Mouse (Mus musculus) bone marrow, adult 2 months (tissue): ENCODE measurements around the gene Smim24.

Experiments used
- CTCF ChIP-seq: fragments of 200-500 bp; IDR thresholded peaks from 2 replicates; pipeline ENCODE4 v1.5.1; 2011; ENCODE audit warnings: low read length, control low read depth; ENCODE audit not compliant: control insufficient read depth, insufficient read depth
- POLR2A ChIP-seq: fragments of 200-500 bp; IDR thresholded peaks from 2 replicates; pipeline ENCODE4 v1.6.1; 2011; ENCODE audit warnings: low read depth, mild to moderate bottlenecking, control low read depth, low read length, borderline replicate concordance; ENCODE audit not compliant: control insufficient read depth

DNA sequence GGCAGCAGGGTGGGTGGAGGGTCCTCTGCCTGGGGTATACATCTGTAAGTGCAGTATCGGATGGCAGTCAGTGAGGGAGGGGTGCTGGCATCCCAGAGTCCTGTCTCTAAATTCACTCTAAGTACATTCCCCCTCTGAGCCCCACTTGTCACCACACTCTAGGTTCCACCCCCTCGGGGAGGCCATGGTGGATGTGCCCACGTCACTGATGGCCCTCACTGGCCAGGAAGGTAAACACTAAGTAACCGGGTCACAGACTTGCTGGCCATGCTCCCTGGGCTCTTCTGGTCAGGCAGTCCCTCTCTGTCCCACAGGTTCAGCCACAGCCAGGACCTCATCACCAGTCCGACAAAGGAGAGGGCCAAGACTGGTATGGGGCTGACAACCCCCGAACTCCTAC is 29.3 kb downstream of the Smim24 start:
- TF ChIP-seq CTCF = no peak
- no peak for TF ChIP-seq POLR2A
